Mouse (Mus musculus): ENCODE data around the gene Lhx3.

GRCm38 (mm10) chr2:26254816-26255215, 46.7 kb upstream of the Lhx3 start:
- no peak for TF ChIP-seq CTCF (IDR thresholded peaks at IDR 0.05; ENCODE audit: borderline replicate concordance, insufficient read depth, low read length)
- TF ChIP-seq POLR2A (IDR thresholded peaks at IDR 0.05; ENCODE audit: low read depth, low read length) = no peak
